Mouse (Mus musculus) heart, embryonic 15.5 days (tissue): ENCODE measurements around the gene Ccn2. TPM values are rescaled to one million over a fixed set of nuclear protein-coding genes. Genes with fewer than 3 reads are reported as not detected.

Source experiments
- ATAC-seq: fragments of 200-750 bp; cut with Nextera tagmentation; replicated peaks from 2 replicates; pipeline ENCODE4 v1.8.0; 2017; ENCODE audit warnings: low read depth, moderate TSS enrichment; ENCODE audit not compliant: insufficient number of reproducible peaks, insufficient read depth, low FRiP score
- H3K27ac ChIP-seq: fragments of 300-500 bp; sonication (generic); 2 replicates; pipeline ENCODE4 v1.5.1; 2015; ENCODE audit warnings: mild to moderate bottlenecking, inconsistent platforms
- H3K27me3 ChIP-seq: fragments of 300-500 bp; sonication (generic); 2 replicates; pipeline ENCODE4 v1.6.1; 2015; ENCODE audit warnings: inconsistent platforms
- H3K36me3 ChIP-seq: fragments of 300-500 bp; sonication (generic); 2 replicates; pipeline ENCODE4 v1.6.1; 2015; ENCODE audit warnings: mild to moderate bottlenecking, inconsistent platforms
- H3K4me1 ChIP-seq: fragments of 300-500 bp; sonication (generic); replicated peaks from 2 replicates; pipeline ENCODE4 v1.6.1; 2015; ENCODE audit warnings: inconsistent platforms
- H3K4me2 ChIP-seq: fragments of 300-500 bp; sonication (generic); 2 replicates; pipeline ENCODE4 v1.6.1; 2015; ENCODE audit warnings: inconsistent platforms, mild to moderate bottlenecking, moderate library complexity
- H3K4me3 ChIP-seq: fragments of 300-500 bp; sonication (generic); 2 replicates; pipeline ENCODE4 v1.5.1; 2015; ENCODE audit warnings: mild to moderate bottlenecking, inconsistent platforms
- H3K9ac ChIP-seq: fragments of 300-500 bp; sonication (generic); 2 replicates; pipeline ENCODE4 v1.6.1; 2015; ENCODE audit warnings: mild to moderate bottlenecking, inconsistent platforms
- H3K9me3 ChIP-seq: fragments of 300-500 bp; sonication (generic); replicated peaks from 2 replicates; pipeline ENCODE4 v1.6.1; 2016; ENCODE audit warnings: inconsistent platforms
- WGBS: fragments of 180-500 bp; shearing (Covaris S2); methylation state at CpG from one replicate; pipeline ENCODE4 v1.1.7; 2015; ENCODE audit warnings: mixed read lengths; 5-methylcytosine and 5-hydroxymethylcytosine counted together
- polyA plus RNA-seq: library from polyadenylated mRNA; unstranded; fragments of >200 nt; fragmentation: Nextera tagmentation; extraction: Ambion mirVana; gene quantifications from 2 replicates; pipeline ENCODE4 v1.2.1, GENCODE M21; 2015

Gene Ccn2
- polyA plus RNA-seq, 1 experiment from 2014 or later: 29.4 TPM

DNA sequence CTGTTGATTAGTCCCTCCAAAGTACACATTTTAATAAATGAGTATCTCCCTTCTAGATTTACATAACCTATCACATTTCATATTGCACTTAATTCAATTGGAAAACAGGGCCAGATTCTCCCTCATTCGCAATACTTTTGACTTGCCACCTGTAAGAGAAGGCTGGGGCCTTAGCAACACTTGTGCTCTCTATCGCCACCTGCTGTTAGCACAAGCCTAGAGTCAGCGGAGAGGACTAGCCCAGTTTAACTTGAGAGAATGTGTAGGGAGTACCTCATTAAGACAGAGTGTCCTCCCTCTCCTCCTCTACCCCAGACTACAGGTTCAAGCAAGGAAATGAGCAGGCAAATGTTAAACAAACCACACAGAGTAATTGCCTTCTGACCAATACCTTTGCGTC is 4.1 kb upstream of the Ccn2 start:
- no peaks in the 10 kb centered on the region for H3K36me3 ChIP-seq
- ATAC-seq: no peak
- peak overlapping the region; percentile 34 for H3K27ac ChIP-seq
- no peak overlapping the region for H3K4me2 ChIP-seq
- H3K9ac ChIP-seq: no peak overlapping the region
- WGBS: 25% methylated on average over 4 of the region's 4 CpGs
- no peak overlapping the region for H3K4me3 ChIP-seq
- no peaks in the 10 kb centered on the region for H3K27me3 ChIP-seq
- H3K9me3 ChIP-seq: no peaks in the 10 kb centered on the region
- H3K4me1 ChIP-seq: peaks cover 34% of the 10 kb centered on the region

DNA sequence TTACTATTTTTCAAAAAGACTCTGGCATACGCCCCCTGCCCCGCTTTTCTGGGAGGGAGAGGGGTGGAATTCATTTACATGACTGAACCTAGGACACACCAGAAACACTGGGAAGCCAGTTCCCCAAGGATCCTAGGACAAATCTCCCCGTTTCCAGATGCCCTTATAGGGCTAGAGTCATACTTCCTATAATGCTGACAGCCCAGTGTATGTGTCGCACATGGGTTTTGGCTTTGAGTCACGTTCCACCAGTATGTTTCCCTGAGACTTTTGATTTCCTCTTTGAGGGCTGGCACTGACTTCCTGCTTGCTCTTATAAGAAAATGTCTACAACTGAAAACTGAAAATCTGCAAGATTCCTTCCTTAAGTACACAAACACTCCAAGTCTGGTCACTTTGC is 3.5 kb upstream of the Ccn2 start:
- no peak overlapping the region for H3K9ac ChIP-seq
- no peak for ATAC-seq
- peak overlapping the region; percentile 34 for H3K27ac ChIP-seq
- H3K27me3 ChIP-seq: no peaks in the 10 kb centered on the region
- 67% methylated on average over 5 of the region's 5 CpGs for WGBS
- peaks cover 39% of the 10 kb centered on the region for H3K4me1 ChIP-seq
- no peaks in the 10 kb centered on the region for H3K36me3 ChIP-seq
- no peak overlapping the region for H3K4me3 ChIP-seq
- no peaks in the 10 kb centered on the region for H3K9me3 ChIP-seq
- no peak overlapping the region for H3K4me2 ChIP-seq

DNA sequence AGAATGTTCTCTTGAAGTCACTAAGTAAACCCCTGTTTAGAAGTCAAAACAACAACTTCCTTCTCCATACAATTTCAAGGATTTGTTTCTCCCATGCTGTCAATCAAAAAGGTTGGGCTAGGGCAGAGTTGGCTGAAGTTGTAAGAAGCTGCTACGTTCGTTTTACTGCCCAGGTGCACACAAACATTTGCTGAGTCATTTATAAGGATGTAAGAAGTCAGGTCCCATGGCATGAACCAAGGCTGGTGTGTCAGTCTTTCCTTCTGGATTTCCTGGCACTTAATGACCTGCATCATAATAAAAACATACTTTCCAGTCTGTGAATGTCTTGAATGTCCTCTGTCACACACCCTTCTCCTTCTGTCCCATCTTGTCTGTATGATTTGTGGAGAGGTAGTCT is 2.9 kb upstream of the Ccn2 start:
- Histone ChIP-seq H3K27me3 (no peaks in the 10 kb centered on the region), H3K4me2 (no peak overlapping the region), H3K27ac (no peak overlapping the region), H3K9me3 (no peaks in the 10 kb centered on the region), H3K36me3 (no peaks in the 10 kb centered on the region), H3K4me1 (peaks cover 43% of the 10 kb centered on the region), H3K9ac (no peak overlapping the region), H3K4me3 (no peak overlapping the region)
- ATAC-seq: no peak
- 59% methylated on average over 2 of the region's 2 CpGs for WGBS

DNA sequence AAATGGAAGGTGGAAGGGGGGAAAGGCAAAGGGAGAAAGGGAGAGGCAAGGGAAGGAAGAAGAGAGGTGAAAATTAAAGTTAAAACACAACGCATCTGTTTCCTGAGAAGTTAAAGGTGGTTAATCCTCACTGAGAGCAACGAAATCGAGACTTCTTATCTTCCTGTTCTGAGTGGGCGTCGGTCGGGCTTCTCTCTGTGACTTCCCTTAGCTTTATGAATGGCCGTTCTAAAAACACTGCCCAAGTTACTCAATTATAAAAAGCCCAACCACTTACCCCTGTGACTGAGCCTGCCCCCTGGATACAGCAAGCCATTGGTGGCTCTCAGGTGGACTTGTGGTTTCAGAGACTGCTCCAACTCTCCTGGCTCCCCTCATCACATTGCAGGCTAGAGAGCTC is 2.3 kb upstream of the Ccn2 start:
- H3K4me1 ChIP-seq: peaks cover 49% of the 10 kb centered on the region
- no peak overlapping the region for H3K4me3 ChIP-seq
- 6% methylated on average over 7 of the region's 7 CpGs for WGBS
- peak overlapping the region; percentile 90 for H3K27ac ChIP-seq
- ATAC-seq: no peak
- no peaks in the 10 kb centered on the region; the same call in 1 of the 2 replicates for H3K36me3 ChIP-seq
- no peaks in the 10 kb centered on the region for H3K9me3 ChIP-seq
- peak overlapping the region; percentile 80 for H3K4me2 ChIP-seq
- no peak overlapping the region for H3K9ac ChIP-seq
- no peaks in the 10 kb centered on the region for H3K27me3 ChIP-seq

DNA sequence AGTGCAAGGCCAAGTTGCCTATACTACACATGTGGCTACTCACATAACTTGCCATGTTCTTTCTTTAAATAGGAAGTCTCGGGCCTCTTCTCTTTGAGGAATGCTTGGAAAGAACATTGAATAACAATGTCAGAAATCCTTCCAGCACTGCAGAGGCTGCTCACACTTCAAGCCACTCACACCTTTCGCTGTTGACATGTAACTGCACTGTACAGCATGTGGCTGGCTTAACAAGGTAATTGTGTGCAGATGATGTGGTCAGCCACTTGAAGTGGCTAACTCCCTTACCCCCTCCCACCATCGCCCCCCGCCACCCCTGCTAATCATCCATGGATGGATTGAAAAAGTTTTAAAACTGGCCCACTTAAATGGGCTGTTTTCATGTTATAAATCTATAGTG is 1.7 kb upstream of the Ccn2 start:
- H3K4me3 ChIP-seq: no peak overlapping the region
- H3K27me3 ChIP-seq: no peaks in the 10 kb centered on the region
- whole genome bisulfite sequencing: 34% methylated on average over 4 of the region's 4 CpGs
- H3K27ac ChIP-seq: peak overlapping the region; percentile 90
- peaks cover 49% of the 10 kb centered on the region for H3K4me1 ChIP-seq
- no peak overlapping the region for H3K9ac ChIP-seq
- ATAC-seq: peak; percentile 64; the same call in 1 of the 2 replicates
- no peaks in the 10 kb centered on the region; the same call in 1 of the 2 replicates for H3K36me3 ChIP-seq
- H3K4me2 ChIP-seq: peak overlapping the region; percentile 80
- no peaks in the 10 kb centered on the region for H3K9me3 ChIP-seq

DNA sequence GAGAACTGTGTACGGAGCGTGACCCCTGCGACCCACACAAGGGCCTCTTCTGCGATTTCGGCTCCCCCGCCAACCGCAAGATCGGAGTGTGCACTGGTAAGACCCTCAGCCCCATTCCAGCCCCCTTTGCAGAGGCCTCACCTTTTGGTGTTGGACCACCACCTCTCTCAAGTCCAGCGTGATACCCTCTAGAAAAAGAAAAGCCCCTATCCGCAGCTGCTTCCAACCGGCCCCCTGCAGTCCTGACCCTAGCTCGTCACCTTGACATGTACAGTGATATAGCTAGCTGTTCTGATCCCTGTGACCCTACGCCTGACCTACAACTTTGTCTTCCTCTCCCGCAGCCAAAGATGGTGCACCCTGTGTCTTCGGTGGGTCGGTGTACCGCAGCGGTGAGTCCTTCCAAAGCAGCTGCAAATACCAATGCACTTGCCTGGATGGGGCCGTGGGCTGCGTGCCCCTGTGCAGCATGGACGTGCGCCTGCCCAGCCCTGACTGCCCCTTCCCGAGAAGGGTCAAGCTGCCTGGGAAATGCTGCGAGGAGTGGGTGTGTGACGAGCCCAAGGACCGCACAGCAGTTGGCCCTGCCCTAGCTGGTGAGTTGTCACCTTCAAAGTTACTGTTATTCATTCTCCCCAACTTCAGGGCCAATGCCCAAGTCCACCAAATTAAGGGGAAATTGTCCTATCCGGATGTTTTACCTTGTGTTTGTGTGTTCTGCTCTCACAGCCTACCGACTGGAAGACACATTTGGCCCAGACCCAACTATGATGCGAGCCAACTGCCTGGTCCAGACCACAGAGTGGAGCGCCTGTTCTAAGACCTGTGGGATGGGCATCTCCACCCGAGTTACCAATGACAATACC is 994 bp downstream of the Ccn2 start:
- Histone ChIP-seq H3K4me1 (peaks cover 49% of the 10 kb centered on the region), H3K9me3 (no peaks in the 10 kb centered on the region), H3K4me2 (peak overlapping the region; percentile 80), H3K4me3 (peak overlapping the region; percentile 71), H3K27ac (peak overlapping the region; percentile 99), H3K27me3 (no peaks in the 10 kb centered on the region), H3K9ac (peak overlapping the region; percentile 88), H3K36me3 (no peaks in the 10 kb centered on the region; the same call in 1 of the 2 replicates)
- WGBS: 10% methylated on average over 31 of the region's 31 CpGs
- ATAC-seq: no peak; the same call in 1 of the 2 replicates

DNA sequence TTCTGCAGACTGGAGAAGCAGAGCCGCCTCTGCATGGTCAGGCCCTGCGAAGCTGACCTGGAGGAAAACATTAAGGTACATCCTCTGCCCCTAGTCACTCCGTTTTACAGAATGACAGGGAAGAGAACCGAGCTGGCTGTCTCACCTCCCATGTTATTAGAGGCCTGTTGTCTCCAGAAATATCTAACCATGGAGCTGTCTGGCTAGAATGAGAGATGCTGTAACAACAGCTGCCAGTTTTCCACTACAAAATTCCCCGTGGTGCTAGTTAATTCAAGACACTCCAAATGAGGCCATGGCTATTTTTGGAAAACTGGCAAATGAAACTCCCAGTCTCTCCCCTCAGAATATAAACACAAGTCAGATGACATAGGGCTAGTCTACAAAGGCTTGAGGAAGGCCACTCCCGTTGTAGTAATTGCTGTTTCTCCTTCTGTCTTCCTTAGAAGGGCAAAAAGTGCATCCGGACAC is 1.7 kb downstream of the Ccn2 start:
- H3K9me3 ChIP-seq: no peaks in the 10 kb centered on the region
- peak overlapping the region; percentile 99 for H3K27ac ChIP-seq
- peak overlapping the region; percentile 80 for H3K4me2 ChIP-seq
- no peaks in the 10 kb centered on the region for H3K27me3 ChIP-seq
- no peaks in the 10 kb centered on the region; the same call in 1 of the 2 replicates for H3K36me3 ChIP-seq
- WGBS: 28% methylated on average over 7 of the region's 7 CpGs
- peak overlapping the region; percentile 88 for H3K9ac ChIP-seq
- H3K4me3 ChIP-seq: peak overlapping the region; percentile 71
- ATAC-seq: no peak
- H3K4me1 ChIP-seq: peaks cover 42% of the 10 kb centered on the region

DNA sequence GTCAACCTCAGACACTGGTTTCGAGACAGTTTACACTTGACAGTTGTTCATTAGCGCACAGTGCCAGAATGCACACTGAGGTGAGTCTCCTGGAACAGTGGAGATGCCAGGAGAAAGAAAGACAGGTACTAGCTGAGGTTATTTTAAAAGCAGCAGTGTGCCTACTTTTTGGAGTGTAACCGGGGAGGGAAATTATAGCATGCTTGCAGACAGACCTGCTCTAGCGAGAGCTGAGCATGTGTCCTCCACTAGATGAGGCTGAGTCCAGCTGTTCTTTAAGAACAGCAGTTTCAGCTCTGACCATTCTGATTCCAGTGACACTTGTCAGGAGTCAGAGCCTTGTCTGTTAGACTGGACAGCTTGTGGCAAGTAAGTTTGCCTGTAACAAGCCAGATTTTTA is 2.5 kb downstream of the Ccn2 start:
- no peak for ATAC-seq
- Histone ChIP-seq H3K4me2 (peak overlapping the region; percentile 80), H3K4me1 (peaks cover 35% of the 10 kb centered on the region), H3K9ac (peak overlapping the region; percentile 88; the same call in 1 of the 2 replicates), H3K36me3 (no peaks in the 10 kb centered on the region; the same call in 1 of the 2 replicates), H3K4me3 (peak overlapping the region; percentile 71), H3K27me3 (no peaks in the 10 kb centered on the region), H3K9me3 (no peaks in the 10 kb centered on the region), H3K27ac (peak overlapping the region; percentile 99)
- WGBS: 56% methylated on average over 4 of the region's 4 CpGs

DNA sequence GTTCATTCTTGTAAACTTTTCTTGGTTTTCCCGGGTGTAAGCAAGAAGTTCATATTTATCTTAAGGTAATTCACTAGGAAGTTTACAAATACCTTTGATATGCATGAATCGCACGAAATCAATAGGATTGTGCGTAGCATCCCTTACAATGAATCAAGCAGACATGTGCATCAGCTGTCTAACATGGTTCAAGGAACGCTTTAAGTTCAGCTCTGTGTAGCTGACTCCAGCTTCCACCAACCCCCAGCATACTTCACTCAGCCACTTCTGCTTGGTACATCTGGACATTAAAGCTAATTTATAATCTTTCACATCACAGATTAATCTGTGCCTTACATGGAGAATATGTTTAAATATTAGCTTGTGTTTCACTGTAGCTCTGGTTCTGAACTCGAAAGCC is 3.5 kb downstream of the Ccn2 start:
- ATAC-seq: no peak
- Histone ChIP-seq H3K27ac (no peak overlapping the region), H3K4me1 (peaks cover 26% of the 10 kb centered on the region), H3K4me3 (no peak overlapping the region), H3K9ac (no peak overlapping the region), H3K4me2 (peak overlapping the region; percentile 80), H3K36me3 (no peaks in the 10 kb centered on the region; the same call in 1 of the 2 replicates), H3K27me3 (no peaks in the 10 kb centered on the region), H3K9me3 (no peaks in the 10 kb centered on the region)
- WGBS: 82% methylated on average over 6 of the region's 6 CpGs

DNA sequence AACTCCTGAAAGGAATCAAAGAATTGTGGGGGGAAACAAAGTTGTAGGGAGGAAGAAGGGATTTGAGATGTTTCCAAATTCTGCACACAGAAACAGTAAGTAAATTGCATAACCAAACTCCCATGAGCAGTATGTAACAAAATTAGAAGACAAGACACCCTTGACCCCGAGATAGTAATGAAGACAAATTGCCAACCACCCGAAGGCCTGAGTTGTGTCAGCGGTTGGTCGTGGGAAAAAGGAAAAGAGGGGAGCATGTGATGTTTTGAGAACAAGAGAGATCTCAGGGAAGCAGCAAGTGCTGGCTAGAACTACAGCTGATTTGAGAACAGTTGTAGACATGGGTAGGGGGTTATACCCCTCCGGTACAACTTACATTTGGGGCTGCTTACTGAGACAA is 4.6 kb downstream of the Ccn2 start:
- Histone ChIP-seq H3K4me2 (no peak overlapping the region), H3K27me3 (no peaks in the 10 kb centered on the region), H3K36me3 (no peaks in the 10 kb centered on the region; the same call in 1 of the 2 replicates), H3K9me3 (no peaks in the 10 kb centered on the region), H3K4me3 (no peak overlapping the region), H3K4me1 (peaks cover 17% of the 10 kb centered on the region), H3K27ac (no peak overlapping the region), H3K9ac (no peak overlapping the region)
- no peak for ATAC-seq
- 56% methylated on average over 5 of the region's 5 CpGs for WGBS

DNA sequence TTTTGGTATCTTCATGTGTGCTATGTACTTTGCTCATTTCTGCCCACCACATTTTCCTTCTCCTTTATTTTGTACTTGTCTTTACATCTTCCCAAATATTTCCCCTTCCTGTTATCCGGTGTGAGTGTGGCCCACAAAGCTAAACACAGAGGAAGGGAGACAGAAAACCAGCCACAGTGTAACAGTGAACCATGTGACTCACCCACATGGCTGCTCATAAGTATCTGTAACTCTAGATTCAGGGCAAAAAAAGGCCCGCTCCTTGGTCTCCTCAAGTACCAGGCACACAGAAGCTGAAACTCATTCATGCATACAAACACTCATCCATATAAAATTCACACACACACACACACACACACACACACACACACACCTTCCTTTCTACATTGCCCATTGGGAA is 7.8 kb downstream of the Ccn2 start:
- ATAC-seq: no peak
- Histone ChIP-seq H3K9ac (no peak overlapping the region), H3K4me3 (no peak overlapping the region), H3K27me3 (no peaks in the 10 kb centered on the region), H3K36me3 (no peaks in the 10 kb centered on the region), H3K9me3 (no peaks in the 10 kb centered on the region), H3K4me2 (no peak overlapping the region), H3K27ac (no peak overlapping the region), H3K4me1 (peaks cover 3% of the 10 kb centered on the region; the same call in 1 of the 2 replicates)
- 75% methylated on average over 2 of the region's 2 CpGs for WGBS

DNA sequence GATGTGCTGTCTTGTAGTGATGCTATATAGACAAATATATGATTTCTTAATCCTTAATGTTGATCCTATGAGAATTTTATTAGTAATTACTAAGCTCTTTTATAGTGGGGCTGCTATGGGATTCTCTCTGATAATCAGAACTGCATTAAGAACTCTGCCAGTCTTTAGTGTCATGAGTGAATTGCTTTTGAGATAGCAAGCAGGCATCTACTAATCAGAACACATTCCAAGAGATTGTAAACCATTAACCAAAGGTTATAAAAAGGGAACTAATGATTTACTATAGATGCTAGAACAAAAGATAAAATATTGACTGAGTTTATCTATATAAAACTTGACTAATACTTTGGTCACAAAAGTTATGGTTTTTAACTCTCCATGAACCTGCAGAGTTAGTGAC is 8.5 kb downstream of the Ccn2 start:
- no peak for ATAC-seq
- Histone ChIP-seq H3K4me2 (no peak overlapping the region), H3K4me3 (no peak overlapping the region)

More for the DNA sequence above, 8.5 kb downstream of the Ccn2 start:
- Histone ChIP-seq H3K27me3 (no peaks in the 10 kb centered on the region), H3K9me3 (no peaks in the 10 kb centered on the region), H3K27ac (no peak overlapping the region), H3K9ac (no peak overlapping the region), H3K36me3 (no peaks in the 10 kb centered on the region), H3K4me1 (peaks cover 3% of the 10 kb centered on the region; the same call in 1 of the 2 replicates)
